Mouse (Mus musculus): ENCODE measurements around the gene Angptl6. TPM values are rescaled to one million over a fixed set of nuclear protein-coding genes. Genes with fewer than 3 reads are reported as not detected.
"Not testable (repeated sequence)": the region's sequence is repeated elsewhere in the genome, so short reads cannot be mapped to it uniquely, and the experiment has no call there.

Gene Angptl6
- polyA plus RNA-seq, 2 experiments = 6.8 to 8.1 TPM

DNA sequence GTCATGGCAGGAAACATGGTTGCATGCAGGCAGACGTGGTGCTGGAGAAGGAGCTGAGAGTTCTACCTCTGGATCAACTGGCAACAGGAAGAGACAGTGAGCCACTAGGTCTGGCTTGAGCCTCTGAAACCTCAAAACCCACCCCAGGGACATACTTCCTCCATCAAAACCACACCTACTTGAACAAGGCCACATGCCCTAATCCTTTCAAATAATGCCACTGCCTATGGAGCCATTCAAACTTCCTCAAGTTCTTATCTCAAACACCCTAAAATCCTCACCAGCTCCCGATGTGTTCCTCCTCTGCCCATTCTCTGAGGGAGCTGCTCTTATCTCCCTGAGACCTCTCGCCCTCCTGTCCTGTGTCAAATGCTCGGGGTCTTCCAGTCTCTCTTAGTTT lies 37.3 kb downstream of the Angptl6 start:
- WGBS (ENCODE audit: insufficient replicate concordance) = 10% methylated on average over 4 of the region's 4 CpGs
- no peak overlapping the region for H3K9ac ChIP-seq (replicated peaks)
- H3K9me3 ChIP-seq (ENCODE audit: control insufficient read depth, low read length) = no peaks in the 10 kb centered on the region
- no peak for TF ChIP-seq CTCF (IDR thresholded peaks at IDR 0.05; ENCODE audit: low read depth)
- no peak overlapping the region for H3K4me3 ChIP-seq (ENCODE audit: insufficient read depth in 1 of 2, low read depth in 2 of 2, low read length in 2 of 2)
- no peak for ATAC-seq (ENCODE audit: insufficient read depth)
- H3K4me1 ChIP-seq (replicated peaks; ENCODE audit: control insufficient read depth in 2 of 2, insufficient read depth in 2 of 2, low read length in 1 of 2) = no peaks in the 10 kb centered on the region
- no peaks in the 10 kb centered on the region for H3K27me3 ChIP-seq (ENCODE audit: control insufficient read depth, insufficient read depth, low read length)
- no peak for DNase-seq (ENCODE audit: low read depth in 3 of 3, low spot score in 3 of 3)
- H3K4me2 ChIP-seq (ENCODE audit: low read depth) = no peak overlapping the region
- no peak overlapping the region for H3K27ac ChIP-seq
- no peaks in the 10 kb centered on the region for H3K36me3 ChIP-seq (replicated peaks; ENCODE audit: control insufficient read depth, insufficient read depth, low read depth)

DNA sequence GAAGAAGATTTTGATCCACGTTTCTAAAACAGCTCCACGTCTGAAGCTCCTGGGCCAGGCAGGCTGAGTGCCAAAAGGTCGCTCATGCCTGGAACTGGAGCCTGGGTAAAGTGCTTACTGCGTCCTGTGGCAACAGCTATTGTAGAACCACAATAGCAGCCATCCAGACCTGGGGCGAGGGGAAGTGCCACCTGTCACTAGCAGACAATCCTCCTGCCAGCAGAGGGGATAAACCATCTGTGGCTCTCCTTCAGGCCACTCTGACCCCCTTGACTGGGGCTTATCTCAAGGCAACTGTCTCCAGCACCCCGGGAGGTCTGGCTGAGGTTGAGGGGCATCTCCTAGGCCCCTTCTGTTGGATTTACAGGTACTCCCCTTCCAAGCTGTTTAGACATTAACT lies 40.6 kb downstream of the Angptl6 start:
- no peak overlapping the region for H3K27ac ChIP-seq
- H3K27me3 ChIP-seq (ENCODE audit: control insufficient read depth, insufficient read depth, low read length) = no peaks in the 10 kb centered on the region
- WGBS (ENCODE audit: insufficient replicate concordance) = 39% methylated on average over 6 of the region's 6 CpGs
- H3K36me3 ChIP-seq (replicated peaks; ENCODE audit: control insufficient read depth, insufficient read depth, low read depth) = no peaks in the 10 kb centered on the region
- no peak overlapping the region for H3K9ac ChIP-seq (replicated peaks)
- H3K4me1 ChIP-seq (replicated peaks; ENCODE audit: control insufficient read depth in 2 of 2, insufficient read depth in 2 of 2, low read length in 1 of 2) = no peaks in the 10 kb centered on the region
- DNase-seq (ENCODE audit: low read depth in 3 of 3, low spot score in 3 of 3) (no peak), ATAC-seq (ENCODE audit: insufficient read depth) (no peak)
- TF ChIP-seq EP300 (IDR thresholded peaks at IDR 0.05; ENCODE audit: low read depth) (no peak), CTCF (IDR thresholded peaks at IDR 0.05; ENCODE audit: low read depth) (no peak)
- no peak overlapping the region for H3K4me2 ChIP-seq (ENCODE audit: low read depth)
- H3K4me3 ChIP-seq (ENCODE audit: insufficient read depth in 1 of 2, low read depth in 2 of 2, low read length in 2 of 2) = no peak overlapping the region
- H3K9me3 ChIP-seq (ENCODE audit: control insufficient read depth, low read length) = no peaks in the 10 kb centered on the region

DNA sequence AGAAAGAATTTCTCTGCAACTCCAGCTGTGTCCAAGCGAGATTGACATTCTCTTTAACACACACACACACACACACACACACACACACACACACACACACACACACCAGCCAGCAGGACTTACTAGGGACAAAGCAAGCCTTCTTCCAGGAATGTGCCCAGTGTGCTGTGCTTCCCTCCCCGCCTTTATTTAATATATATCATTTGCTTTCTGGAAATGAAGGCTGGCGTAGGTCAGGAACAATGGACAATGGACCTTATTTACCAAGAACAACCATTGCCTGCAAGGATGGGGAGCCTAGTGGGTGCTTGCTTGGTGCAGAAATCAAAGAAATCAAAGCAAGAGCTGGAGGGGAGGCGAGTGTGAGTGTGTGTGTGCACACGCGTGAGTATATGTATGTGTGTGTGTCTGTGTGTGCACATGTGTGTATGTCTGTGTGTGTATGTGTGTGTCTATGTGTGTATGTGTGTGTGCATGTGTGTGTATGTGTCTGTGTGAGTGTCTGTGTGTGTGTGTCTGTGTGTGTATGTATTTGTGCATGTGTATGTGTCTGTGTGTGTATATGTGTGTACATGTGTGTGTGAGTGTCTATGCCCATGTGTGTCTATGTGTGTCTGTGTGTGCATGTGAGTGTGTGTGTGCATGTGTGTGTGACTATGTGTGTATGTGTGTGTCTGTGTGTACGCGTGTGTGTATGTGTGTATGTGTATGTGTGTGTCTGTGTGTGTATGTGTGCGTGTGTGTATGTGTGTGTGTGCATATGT lies 42.2 kb downstream of the Angptl6 start:
- ATAC-seq (ENCODE audit: insufficient read depth) (no peak), DNase-seq (ENCODE audit: low read depth in 3 of 3, low spot score in 3 of 3) (no peak)
- no peaks in the 10 kb centered on the region for H3K27me3 ChIP-seq (ENCODE audit: control insufficient read depth, insufficient read depth, low read length)
- H3K4me2 ChIP-seq (ENCODE audit: low read depth) = no peak overlapping the region
- no peaks in the 10 kb centered on the region for H3K4me1 ChIP-seq (replicated peaks; ENCODE audit: control insufficient read depth in 2 of 2, insufficient read depth in 2 of 2, low read length in 1 of 2)
- H3K4me3 ChIP-seq (ENCODE audit: insufficient read depth in 1 of 2, low read depth in 2 of 2, low read length in 2 of 2) = no peak overlapping the region
- TF ChIP-seq CTCF (IDR thresholded peaks at IDR 0.05; ENCODE audit: low read depth) (no peak), EP300 (IDR thresholded peaks at IDR 0.05; ENCODE audit: low read depth) (no peak)
- no peaks in the 10 kb centered on the region for H3K36me3 ChIP-seq (replicated peaks; ENCODE audit: control insufficient read depth, insufficient read depth, low read depth)
- H3K27ac ChIP-seq = no peak overlapping the region
- H3K9ac ChIP-seq (replicated peaks) = no peak overlapping the region
- 68% methylated on average over 9 of the region's 9 CpGs for WGBS (ENCODE audit: insufficient replicate concordance)
- H3K9me3 ChIP-seq (ENCODE audit: control insufficient read depth, low read length) = no peaks in the 10 kb centered on the region

DNA sequence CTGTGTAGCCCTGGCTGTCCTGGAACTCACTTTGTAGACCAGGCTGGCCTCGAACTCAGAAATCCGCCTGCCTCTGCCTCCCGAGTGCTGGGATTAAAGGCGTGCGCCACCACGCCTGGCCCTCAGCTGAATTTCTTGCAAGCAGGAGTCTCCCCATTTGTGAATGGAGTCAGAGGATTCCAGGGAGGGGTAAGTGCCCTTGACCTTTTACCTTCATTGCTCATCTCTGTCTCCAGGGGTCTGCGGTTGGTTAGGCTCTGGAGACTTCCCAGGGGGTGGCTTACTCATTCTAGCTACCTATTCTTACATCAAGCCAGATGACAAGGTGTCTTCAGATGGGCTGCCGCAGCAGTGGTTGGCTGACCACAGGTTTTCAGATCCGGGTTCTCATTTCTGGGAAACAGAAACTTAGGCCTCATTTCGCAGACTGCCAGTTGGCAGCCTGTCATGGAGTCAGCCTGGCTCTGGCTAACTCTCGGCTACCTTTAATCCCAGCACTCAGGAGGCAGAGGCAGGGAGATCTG lies 44.0 kb downstream of the Angptl6 start:
- not testable (repeated sequence) for H3K4me1 ChIP-seq (replicated peaks; ENCODE audit: control insufficient read depth in 2 of 2, insufficient read depth in 2 of 2, low read length in 1 of 2); H3K36me3 ChIP-seq (replicated peaks; ENCODE audit: control insufficient read depth, insufficient read depth, low read depth); H3K27ac ChIP-seq; H3K9ac ChIP-seq (replicated peaks); H3K4me2 ChIP-seq (ENCODE audit: low read depth); H3K27me3 ChIP-seq (ENCODE audit: control insufficient read depth, insufficient read depth, low read length); H3K9me3 ChIP-seq (ENCODE audit: control insufficient read depth, low read length); H3K4me3 ChIP-seq (ENCODE audit: insufficient read depth in 1 of 2, low read depth in 2 of 2, low read length in 2 of 2); ATAC-seq (ENCODE audit: insufficient read depth); DNase-seq (ENCODE audit: low read depth in 3 of 3, low spot score in 3 of 3)
- 78% methylated on average over 10 of the region's 11 CpGs for WGBS (ENCODE audit: insufficient replicate concordance)

DNA sequence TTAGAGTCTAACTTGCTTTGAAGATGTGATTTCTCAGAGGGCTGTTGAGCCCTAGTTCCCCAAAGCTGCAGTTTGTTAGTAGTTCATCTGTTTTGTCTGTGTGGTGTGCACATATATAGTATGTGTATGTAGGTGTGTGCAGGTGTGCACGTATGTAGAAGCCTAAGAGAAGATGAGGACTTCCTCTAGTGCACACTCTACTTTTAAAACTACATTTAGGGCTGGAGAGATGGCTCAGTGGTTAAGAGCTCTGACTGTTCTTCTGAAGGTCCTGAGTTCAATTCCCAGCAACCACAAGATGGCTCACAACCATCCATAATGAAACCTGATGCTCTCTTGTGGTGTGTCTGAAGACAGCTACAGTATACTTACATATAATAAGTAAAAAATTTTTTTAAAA lies 44.6 kb downstream of the Angptl6 start:
- Histone ChIP-seq H3K9ac (replicated peaks) (no peak overlapping the region), H3K27me3 (ENCODE audit: control insufficient read depth, insufficient read depth, low read length) (no peaks in the 10 kb centered on the region), H3K4me3 (ENCODE audit: insufficient read depth in 1 of 2, low read depth in 2 of 2, low read length in 2 of 2) (no peak overlapping the region), H3K36me3 (replicated peaks; ENCODE audit: control insufficient read depth, insufficient read depth, low read depth) (no peaks in the 10 kb centered on the region), H3K4me1 (replicated peaks; ENCODE audit: control insufficient read depth in 2 of 2, insufficient read depth in 2 of 2, low read length in 1 of 2) (no peaks in the 10 kb centered on the region), H3K4me2 (ENCODE audit: low read depth) (no peak overlapping the region), H3K9me3 (ENCODE audit: control insufficient read depth, low read length) (no peaks in the 10 kb centered on the region), H3K27ac (no peak overlapping the region)
- DNase-seq (ENCODE audit: low read depth in 3 of 3, low spot score in 3 of 3) (no peak), ATAC-seq (ENCODE audit: insufficient read depth) (no peak)
- TF ChIP-seq EP300 (IDR thresholded peaks at IDR 0.05; ENCODE audit: low read depth) = no peak
- no peak for TF ChIP-seq CTCF (IDR thresholded peaks at IDR 0.05; ENCODE audit: low read depth)
- 39% methylated on average over 1 of the region's 1 CpGs for WGBS (ENCODE audit: insufficient replicate concordance)
